Mouse (Mus musculus) heart, adult 18-20 months (tissue): ENCODE results near the gene Asb17. TPM values are rescaled to one million over a fixed set of nuclear protein-coding genes. Genes with fewer than 3 reads are reported as not detected.
"Not testable (repeated sequence)": the region's sequence is repeated elsewhere in the genome, so short reads cannot be mapped to it uniquely, and the experiment has no call there.

Experiments used
- DNase-seq, 2 experiments: peaks; one replicate each; pipeline ENCODE4 v3.0.0; 2021 to 2022; ENCODE audit warnings: mixed read lengths in 1 of 2
- long read RNA-seq, 2 experiments: library from polyadenylated mRNA; stranded (forward); transcript quantifications; one replicate each; pipeline ENCODE4 v2.0.0; 2021
- total RNA-seq, 2 experiments: library from RNA; stranded (reverse); gene quantifications; 2 replicates each; pipeline ENCODE4 v1.2.3; 2021

Asb17 gene
- total RNA-seq = not detected
- long read RNA-seq, experiment 1 = 0 reads
- long read RNA-seq, experiment 2 = 0 reads

DNA sequence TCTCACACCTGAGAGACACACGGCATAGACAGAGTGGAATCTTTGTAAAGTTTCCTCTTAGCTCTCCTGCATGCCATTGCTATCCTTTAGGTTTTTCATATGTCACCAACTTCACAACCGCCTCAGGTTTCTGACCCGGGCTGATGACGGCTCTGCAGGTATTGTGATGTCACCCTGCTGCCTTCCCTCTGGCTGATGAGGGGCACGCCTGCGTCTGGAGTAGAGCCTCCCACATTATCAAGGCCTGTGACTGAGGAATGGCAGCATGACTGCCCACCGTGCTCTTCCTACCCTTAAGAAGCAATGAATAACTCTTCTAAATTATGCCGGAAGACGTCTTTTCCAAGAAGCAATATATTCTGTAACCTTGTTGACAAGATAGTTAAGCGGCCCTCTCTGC lies at the start of gene Asb17:
Asb17 (plus strand) TSS at position 180 of the 400 bp plus-strand sequence.
- no peak for DNase-seq

DNA sequence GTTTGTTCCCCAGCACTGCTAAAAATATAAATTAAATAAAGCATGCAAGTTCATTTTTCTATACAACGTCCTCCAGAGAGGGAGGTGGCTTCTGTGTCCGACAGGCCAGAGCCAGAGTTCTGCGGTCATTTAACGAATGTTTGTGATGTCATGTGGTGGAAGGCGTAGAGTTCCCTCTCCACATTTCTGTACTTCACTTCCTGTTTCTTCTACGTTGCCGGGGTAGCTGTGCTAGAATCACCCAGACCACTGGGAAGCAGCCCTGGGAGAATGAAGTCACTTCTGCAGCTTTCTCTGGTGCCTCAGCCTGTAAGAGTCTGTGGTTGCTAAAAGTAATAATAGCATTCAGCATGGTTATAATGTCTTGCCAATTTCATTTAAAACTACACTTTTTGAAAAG lies 46.4 kb upstream of the Asb17 start:
- peak in 1 of 2 experiments; percentile 13 for DNase-seq

DNA sequence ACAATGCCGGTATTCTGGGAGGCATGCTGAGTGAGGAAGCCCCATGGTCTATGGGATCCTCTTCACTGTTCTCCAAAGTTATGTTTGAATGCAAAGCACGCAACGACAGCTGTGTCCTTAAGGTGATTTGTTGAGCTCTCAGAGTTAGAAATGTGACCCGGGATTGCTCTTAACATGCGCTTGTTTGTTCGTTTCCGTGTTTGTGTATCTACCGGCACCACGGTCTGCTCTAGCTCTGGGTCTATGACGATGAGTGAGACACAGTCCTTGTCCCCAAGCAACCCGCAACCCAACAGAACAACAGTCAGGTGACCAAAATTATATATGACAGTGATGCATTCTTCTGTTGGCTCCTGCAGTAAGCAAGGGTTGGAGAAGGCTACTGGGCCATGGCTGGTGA lies 44.4 kb upstream of the Asb17 start:
- no peak for DNase-seq

GRCm38 (mm10) chr3:153800690-153801089 lies 43.3 kb upstream of the Asb17 start:
- DNase-seq = no peak

GRCm38 (mm10) chr3:153801541-153801940 lies 42.5 kb upstream of the Asb17 start:
- DNase-seq = no peak

DNA sequence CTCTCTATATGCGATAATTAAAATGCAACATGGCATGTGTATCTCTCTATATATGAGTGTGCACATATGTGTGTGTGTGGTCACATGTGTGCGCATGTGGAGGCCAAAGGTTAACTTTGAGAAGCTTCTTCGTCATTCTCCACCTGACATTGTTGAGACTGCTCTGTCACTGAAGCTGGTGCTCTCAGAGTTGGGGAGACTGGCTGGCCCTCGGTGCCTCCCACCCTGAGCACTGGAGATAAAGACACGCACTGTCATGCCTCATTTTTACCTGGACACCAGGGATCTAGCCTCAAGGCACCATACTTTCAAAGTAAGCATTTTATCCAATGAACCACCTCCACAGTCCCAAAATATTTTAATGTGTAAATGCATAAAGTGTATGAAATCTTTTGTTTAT lies 41.4 kb upstream of the Asb17 start:
- DNase-seq = no peak

DNA sequence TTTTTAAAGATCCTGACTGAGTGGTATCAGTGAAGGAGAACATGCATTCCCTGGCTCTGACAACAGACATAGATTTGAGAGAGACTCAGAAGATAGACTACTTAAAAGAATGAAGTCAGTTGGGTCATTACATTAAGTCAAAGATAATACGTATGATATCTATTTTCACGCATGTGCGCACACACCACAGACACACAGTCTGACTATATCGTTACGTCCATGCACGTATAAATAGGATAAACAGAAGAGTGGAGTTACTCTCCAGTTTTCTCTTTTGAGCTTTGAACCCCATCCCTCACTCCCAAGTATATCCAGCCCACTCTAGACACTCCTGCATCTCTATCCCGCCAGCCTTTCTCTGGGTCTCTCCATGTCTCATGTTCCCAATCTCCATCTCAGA lies 40.0 kb upstream of the Asb17 start:
- no peak for DNase-seq

DNA sequence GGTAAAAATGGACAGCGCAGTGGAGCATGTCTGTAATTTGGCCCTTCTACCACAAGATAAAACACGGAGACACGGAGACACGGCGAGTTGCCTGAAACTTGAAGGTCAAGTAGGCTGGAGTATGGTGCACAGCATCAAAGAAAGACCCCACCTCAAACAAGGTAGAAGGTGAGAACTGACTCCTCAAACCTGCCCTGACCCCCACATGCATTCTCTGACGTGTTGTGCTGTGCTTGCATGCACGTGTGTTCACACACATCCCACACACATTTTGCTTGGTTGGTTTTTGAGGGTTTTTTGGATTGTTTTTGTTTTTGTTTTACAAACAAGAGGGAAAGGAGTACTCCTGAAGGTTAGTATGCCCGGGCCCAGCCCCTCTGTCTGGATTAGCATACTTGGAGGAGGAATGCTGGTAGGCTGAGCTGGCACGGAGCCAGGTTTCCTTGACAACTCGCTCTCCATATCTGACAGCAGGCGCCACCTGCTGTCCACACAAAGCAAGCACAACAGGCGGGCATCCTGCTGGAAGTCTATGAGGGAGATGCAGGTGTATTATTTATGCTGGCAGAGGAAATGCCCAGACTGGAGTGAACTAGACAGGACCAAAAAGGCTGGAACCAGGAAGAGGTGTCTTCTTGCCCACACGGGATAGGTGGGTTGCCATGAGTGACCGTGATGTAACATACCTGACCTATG lies 37.8 kb upstream of the Asb17 start:
- DNase-seq = peak; percentile 74 to 81

DNA sequence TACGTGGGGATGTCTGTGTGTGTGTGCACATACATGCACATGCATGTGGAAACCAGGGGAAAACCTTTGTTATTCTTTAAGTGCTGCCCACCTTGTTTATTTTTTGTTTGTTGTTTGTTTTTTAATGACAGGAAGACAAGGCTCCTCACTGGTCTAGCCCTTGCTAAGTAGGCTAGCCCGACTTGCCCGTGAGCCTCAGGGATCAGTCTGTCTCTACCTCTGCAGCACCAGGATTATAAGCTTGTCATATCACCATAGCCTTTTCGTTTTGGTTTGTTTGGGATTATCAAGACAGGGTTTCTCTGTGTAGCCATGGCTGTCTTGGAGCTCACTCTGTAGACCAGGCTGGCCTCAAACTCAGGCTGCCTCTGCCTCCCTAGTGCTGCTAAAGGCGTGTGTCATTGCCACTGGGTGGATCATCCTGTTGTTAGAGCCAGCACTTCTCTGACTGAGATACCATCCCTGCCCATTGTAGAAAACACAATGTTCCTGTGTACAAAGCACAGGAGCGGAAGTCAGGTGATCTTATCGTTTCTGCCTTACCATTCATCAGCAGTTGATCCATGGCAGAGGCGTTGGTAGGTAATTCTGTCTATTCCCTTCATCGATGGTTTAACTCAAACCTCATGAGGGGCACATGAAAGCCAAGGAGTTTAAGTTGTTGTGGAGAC lies 37.1 kb upstream of the Asb17 start:
- no peak for DNase-seq

- DNase-seq = no peak
Measured at GRCm38 (mm10) chr3:153807444-153808149, 36.4 kb upstream of the Asb17 start.

- no peak for DNase-seq
Measured at GRCm38 (mm10) chr3:153808406-153808805, 35.6 kb upstream of the Asb17 start.

DNA sequence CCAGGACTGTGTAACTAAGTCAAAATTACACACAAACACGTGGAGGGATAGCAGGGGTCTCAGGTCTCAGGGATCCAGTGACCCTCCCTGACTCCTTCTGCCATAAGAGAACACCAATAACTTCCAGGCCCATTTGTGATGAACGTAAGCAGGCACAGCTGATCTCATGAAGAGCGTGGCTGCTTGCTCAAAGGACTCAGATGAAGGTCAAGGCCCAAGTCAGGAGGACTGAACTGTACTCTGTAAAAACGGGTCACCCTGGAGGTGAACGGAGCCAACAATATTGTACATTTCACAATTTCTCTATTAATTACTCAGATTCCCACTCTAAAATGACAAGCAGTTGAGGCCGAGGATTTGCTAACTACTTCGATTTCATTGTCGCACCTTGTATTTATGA lies 30.0 kb upstream of the Asb17 start:
- DNase-seq = no peak

DNA sequence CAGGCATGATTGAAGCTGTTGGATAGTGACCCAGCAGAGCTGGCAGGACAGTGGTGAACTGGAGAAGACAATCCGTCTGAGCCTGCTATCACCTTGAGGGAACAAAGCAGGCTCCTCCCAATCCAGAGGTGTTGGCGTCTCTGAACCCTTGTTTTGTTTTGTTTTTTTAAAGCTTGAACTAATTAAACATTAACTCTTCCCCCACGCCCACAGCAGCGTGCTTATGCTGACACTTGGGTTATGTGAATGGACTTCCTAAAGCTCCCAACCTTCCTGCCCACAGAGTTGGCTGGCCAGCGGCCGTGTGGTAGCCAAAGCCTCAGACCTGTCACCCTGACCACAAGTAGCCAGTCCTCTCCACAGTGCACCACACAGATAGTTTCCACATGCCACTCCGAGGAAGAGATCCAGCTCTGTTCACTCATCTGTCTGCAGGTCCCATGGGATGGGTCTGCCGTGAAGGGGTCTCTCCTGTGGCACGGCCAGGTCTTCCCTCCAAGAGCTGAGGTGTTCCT lies 26.6 kb upstream of the Asb17 start:
- DNase-seq = no peak

DNA sequence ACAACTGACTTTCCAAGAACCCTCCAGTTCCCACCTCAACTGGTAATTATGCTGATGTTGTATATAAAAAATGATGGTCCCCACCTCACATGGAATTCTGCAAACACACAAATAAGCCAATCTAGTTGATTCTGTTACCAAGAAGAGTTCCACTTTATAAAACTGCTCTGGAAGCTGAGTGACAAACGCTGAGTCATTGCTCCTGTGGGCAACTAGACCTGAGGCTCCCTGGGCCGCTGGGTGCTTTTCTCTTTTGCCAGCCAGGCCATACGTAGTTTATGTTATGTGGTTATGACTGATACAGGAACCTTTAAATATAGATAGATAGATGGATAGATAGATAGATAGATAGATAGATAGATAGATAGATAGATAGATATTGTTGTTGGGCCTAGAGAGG lies 25.3 kb upstream of the Asb17 start:
- no peak for DNase-seq

GRCm38 (mm10) chr3:153819438-153819837 lies 24.6 kb upstream of the Asb17 start:
- no peak for DNase-seq

- DNase-seq = no peak
Measured at GRCm38 (mm10) chr3:153823671-153824515, 20.1 kb upstream of the Asb17 start.

DNA sequence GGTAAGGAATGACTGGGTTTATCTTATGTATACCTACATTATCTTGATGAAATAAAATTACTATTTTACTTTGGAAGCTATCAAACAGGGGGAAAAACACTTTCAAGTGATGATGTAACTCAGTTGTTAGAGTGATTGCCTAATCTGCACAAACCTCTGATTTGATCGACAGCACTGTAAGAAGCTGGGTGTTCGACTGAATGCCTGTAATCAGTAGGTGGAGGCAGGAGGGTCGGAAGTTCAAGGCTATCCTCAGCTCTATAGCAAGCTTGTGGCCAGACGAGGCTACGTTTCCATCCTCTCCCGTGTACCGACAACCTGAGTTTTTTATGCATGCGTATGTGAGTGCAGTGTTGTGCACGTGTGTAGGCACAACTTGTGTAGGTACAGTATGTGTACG lies 18.8 kb upstream of the Asb17 start:
- DNase-seq = no peak

- no peak for DNase-seq
Measured at GRCm38 (mm10) chr3:153826616-153827015, 17.4 kb upstream of the Asb17 start.

DNA sequence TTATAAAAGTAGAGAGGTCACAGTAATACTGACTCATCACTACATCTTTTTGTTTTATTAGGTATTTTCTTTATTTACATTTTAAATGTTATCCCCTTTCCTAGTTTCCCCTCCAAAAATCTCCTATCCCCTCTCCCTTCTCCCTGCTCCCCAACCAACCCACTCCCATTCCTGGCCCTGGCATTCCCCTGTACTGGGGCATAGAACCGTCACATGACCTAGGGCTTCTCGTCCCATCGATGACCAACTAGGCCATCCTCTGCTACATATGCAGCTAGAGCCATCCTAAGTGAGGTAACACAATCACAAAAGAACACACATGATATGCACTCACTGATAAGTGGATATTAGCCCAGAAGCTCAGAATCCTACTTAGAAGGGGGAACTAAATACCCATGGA lies 14.2 kb upstream of the Asb17 start:
- not testable (repeated sequence) for DNase-seq

DNA sequence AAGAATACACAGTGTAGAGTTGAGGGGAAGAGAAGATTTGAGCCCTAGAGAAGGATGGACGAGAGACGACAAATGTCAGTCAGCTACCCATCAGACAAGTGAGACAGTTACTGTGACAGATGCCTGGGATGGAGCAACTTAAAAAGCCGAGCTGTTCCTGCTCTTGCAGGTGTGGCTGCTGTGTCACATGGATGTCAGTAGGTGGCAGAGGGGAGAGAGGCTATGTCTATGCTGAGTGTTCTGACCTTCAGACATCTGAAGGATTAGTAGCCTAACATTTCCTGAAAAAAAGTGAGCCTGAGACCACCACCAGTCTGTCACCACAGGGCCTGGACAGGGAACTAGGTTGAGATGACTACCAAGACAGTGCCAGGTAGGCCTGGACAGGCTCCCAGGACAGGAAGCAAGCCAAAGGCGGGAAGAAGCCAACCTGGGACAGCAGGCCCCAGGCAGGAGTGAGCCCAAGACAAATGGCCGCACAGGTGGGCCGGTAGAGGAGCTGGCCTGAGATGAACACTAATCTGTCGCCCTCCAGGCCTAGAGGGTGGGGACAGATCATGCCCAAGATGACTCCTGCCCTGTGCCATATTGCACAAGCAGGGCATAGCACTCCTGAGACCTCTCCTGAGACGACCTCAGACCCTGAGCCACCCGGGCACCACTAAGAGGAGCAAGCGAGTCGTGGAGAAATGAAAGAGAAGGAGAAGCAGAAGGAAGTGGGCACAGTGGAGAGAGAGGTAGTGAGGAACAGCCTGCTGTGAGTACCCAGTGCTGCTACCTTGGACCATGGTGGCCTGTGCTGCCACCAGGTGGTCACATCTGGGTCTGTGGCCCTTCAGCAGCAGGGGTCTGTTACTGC lies 12.8 kb upstream of the Asb17 start:
- DNase-seq = no peak
